Mouse (Mus musculus): ENCODE data around the gene Scrg1.
"Not testable (repeated sequence)": the region's sequence is repeated elsewhere in the genome, so short reads cannot be mapped to it uniquely, and the experiment has no call there.

Scrg1 gene

GRCm38 (mm10) chr8:57453361-57453760, 2.4 kb upstream of the Scrg1 start:
- no peak for DNase-seq (ENCODE audit: extremely low spot score, low spot score)

DNA sequence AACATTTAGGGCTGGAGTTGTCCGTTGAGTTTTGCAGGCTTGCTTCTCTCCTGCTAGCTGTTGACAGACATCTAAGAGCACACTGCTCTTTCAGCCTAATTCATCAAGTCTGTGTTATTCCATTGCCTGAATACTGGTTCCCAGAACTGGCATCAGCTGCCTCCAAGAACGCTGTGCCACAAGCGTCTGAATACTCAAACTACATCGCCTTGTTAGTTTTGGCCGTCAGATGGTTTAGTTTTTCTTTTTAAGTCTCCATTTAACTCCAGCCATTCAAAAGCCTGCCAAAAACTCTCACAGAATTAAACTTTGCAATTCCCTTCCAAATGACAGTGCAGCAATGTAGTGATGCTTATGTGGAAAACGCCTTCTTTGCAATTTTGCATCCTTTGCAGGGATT, 1.4 kb downstream of the Scrg1 start:
- no peak for DNase-seq (ENCODE audit: extremely low spot score, low spot score)

DNA sequence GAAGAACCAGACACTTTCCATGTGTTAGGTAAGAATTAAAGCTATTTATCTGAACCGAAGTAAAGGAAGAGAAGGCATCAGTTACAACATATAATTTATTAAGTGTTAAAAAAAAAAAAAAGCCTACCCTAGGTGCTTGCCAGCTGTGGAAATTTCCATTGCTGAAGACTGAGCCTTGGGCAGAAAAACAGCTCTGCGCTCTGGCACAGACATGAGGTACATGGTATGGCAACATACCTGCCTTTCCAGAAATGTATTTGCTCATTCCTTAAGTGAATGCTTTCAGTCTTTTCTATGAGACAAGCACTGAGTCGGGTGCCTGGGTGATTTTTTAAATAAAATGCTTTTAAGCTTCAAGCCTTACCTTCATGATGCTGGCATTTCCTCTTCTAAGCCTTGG, 2.2 kb downstream of the Scrg1 start:
- no peak for DNase-seq (ENCODE audit: extremely low spot score, low spot score)

DNA sequence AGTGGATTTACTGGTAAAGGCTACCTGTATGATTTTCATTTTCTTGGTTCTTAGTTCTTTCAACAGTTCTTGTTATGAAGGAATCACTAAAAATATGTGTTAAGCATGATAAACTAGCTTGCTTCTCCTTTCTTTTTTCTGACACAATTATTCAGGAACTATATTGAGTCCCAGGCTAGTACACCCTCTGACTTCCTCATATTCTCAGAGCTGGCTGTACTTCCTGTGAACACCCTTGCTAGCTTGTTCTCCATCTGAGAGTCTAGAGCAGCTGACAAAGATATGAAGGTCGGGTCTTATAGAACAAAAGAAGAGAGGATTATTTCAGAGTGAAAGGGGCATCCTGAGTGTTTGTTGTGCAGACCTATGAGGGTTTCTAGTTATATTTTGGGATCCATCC, 7.1 kb downstream of the Scrg1 start:
- DNase-seq (ENCODE audit: extremely low spot score, low spot score) = no peak

GRCm38 (mm10) chr8:57463757-57464156, 8.0 kb downstream of the Scrg1 start:
- no peak for DNase-seq (ENCODE audit: extremely low spot score, low spot score)

DNA sequence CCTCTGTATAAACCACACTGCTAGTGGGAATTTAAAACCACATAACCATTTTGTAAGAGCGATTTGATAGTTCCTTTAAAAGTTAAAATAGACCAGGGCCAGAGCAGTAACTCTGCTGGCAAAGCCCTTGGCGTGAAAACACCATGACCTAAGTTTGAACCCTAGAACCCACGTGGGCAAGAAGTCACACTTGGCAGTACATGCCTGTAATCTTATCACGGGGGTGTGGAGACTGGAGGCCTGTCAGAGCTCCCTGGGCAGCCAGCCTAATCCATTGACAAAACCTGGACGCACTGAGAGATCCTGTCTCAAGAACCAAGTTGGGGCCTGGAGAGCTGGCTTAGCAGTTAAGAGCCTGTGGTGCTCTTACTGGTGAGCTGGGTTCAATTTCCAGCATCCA, 12.9 kb downstream of the Scrg1 start:
- no peak for DNase-seq (ENCODE audit: extremely low spot score, low spot score)

- no peak for DNase-seq (ENCODE audit: extremely low spot score, low spot score)
These were observed 15.1 kb downstream of the Scrg1 start for GRCm38 (mm10) chr8:57470863-57471262.

- DNase-seq (ENCODE audit: extremely low spot score, low spot score) = no peak
These were observed 18.0 kb downstream of the Scrg1 start for GRCm38 (mm10) chr8:57473751-57474150.

DNA sequence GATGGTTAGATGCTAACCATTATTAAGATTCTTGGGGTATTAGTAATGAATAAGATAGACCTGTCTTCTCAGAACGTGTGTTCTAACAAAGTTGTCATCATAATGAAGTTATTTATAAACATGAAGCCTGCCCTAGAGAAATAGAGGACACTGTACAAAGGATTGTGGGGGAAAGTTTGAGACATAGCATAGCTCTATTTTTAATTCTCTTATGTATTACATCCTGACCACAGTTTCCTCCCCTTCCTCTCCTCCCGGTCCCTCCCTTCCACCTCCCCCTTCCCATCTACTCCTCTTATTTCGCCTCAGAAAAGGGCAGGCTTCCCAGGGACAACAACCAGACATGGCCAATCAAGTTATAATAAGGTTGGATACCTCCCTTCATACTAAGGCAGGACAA, 22.7 kb downstream of the Scrg1 start:
- no peak for DNase-seq (ENCODE audit: extremely low spot score, low spot score)

DNA sequence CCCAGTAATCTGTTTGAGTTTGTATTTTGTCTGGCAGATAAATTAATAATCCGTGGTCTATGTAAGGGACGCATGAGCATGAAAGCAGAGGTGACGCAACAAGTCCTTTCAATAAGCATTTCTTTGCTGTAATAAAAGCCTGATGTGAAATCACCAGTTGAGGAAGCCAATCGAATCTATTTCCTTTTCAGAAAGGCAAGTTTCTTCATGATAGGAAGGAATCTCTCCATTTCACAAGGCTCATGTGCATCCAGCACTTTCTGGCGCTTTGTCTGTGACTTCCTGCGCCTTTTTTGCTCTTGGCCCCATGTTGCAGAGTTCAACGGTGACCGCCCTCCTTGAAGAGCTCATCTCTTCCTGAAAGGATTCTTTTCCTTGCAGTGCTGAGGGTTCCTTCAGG, 24.0 kb downstream of the Scrg1 start:
- DNase-seq (ENCODE audit: extremely low spot score, low spot score) = no peak

DNA sequence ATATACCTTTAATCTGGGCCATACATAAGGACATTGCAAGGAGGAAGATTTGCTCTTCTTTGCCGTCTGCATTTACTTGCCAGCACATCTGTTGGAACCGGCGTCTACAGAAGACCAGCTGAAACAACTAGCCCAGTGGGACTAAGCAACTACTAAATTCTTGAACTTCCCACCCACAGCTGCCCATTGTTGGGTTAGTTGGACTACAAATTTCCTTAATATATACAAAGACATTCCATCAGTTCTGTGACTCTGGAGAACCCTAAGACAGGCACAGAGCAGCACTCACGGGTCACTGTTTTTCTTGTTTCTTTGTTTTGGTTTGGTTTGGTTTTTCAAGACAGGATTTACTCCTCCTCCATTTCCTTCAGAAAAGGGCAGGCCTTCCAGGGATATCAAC, 24.9 kb downstream of the Scrg1 start:
- DNase-seq (ENCODE audit: extremely low spot score, low spot score) = no peak

DNA sequence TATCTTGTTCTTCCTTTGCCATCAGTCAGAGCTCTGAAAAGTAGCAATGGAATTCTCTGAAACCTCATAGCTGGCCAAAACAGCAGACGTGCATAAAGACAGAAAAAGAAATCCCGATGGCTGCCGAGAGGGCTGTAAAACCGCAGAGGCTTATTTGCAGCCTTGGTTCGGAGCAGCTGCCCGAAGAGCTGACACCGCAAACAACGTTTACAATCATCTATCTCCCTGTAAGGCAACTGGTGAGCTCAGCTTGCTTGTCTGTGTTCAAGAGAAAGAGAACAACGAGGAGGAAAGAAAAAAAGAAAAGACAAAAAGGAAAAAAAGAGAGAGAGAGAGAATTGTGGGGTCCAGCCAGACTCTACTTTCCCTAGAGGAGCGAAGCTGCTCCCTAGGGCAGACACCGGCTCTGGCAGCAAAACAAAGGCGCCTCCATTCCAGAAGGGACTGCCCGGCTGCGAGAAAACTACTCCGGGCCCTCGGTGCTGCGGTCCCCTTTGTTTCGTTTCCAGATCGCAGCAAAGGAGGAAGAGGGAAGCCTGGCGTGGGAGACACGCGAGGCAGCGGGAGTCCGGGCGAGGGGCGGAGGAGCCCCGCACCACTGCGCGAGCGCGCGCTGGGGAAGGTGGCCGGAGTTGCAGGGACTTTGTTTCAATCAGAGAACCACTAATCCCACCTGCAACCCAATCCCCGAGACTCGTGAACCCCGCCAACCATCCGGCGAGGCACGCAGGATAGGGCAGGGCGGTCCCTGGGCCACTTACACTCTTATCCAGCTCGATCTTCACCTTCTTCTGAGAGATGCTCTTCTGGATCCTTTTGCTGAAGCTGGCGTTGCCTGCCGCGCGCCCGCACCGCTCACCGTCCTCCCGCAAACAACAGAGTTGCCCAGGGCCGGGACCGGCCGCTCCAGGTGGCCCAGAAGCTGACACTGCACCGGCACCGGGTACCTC, 31.0 kb downstream of the Scrg1 start:
- DNase-seq (ENCODE audit: extremely low spot score, low spot score) = peak; percentile 84

- DNase-seq (ENCODE audit: extremely low spot score, low spot score) = peak; percentile 99
These were observed 31.9 kb downstream of the Scrg1 start, which contains the start of gene Sap30 for GRCm38 (mm10) chr8:57487441-57488155. Gene Sap30, minus strand, starts transcription at chr8:57487860.

DNA sequence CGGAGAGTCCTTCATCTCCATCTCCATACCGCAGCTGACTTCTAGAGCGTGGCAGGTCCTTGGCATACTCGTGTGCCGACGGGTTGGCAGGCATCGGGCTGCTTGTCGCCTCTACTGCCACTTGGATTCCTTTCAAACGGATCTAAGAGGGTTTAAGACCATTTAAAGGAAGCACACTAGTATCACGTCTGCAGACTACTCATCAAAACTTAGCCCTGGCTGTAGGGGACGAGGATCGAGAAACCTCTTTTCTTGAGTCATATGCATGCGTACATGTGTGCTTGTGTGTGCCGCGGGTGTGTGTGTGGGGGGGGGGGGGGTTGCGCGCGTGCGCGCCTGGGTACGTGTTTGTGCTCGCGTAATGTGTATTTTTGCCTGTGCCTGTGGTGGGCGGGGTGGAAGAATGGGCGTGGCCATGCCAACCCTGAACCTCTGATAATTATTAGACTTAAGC, 32.6 kb downstream of the Scrg1 start:
- DNase-seq (ENCODE audit: extremely low spot score, low spot score) = peak; percentile 72

DNA sequence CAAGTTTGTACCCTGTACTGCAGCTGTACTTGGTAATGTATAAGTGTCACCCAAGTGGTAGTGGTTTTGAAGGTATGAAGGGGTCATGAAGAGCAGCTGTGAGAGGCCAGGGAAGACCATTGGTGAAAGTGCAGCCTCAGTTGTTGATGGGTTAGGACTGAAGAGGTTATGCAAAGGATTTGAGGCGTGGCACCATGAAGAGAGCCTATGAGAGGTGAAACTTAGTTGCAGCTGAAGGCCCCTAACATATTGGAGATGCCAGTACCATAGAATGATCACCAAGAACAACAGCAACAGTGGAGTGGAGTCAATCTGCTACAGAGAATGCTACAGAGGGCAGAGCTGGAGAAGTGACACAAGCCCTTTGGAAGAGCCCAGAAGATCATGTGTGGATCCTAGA, 33.6 kb downstream of the Scrg1 start:
- DNase-seq (ENCODE audit: extremely low spot score, low spot score) = no peak

GRCm38 (mm10) chr8:57489896-57490295, 34.2 kb downstream of the Scrg1 start:
- DNase-seq (ENCODE audit: extremely low spot score, low spot score) = no peak

GRCm38 (mm10) chr8:57491873-57492272, 36.1 kb downstream of the Scrg1 start:
- no peak for DNase-seq (ENCODE audit: extremely low spot score, low spot score)

DNA sequence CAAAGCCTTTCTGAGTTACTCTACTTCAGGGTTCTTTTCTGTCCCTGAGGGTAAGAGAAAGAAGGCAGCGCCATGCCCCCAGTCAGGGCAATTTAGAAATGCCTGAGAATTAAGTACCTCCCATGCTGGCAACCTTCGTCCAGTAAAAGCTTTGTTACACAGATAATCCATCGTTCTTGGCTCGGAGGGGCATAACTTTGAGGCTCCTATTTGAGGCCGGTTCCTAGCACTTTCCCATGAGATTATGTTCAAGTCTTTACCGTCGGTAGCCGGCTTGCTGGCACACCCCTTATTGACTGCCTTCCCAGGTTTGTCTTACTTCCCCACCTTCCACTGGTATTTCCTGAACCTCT, 42.7 kb downstream of the Scrg1 start:
- DNase-seq (ENCODE audit: extremely low spot score, low spot score) = no peak

GRCm38 (mm10) chr8:57498847-57499511, 43.3 kb downstream of the Scrg1 start:
- peak; percentile 17 for DNase-seq (ENCODE audit: extremely low spot score, low spot score)

DNA sequence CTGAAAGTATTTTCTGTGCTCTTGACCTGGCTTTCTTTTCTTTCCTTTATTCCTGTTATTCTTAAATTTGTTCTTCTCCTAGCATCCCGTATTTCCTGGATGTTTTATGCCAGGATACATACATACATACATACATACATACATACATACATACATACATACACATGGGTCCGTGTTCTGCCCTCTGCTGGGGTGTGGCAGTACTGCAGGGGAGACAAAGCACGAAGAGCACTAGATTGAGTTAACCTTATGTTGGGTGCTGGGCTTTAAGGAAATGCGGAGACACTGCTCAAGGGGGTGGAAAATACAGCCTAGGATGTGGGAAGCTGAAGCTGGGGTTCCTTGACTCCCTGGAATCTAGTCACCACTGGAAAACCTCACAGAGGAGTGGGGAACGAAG, 47.9 kb downstream of the Scrg1 start:
- peak; percentile 79 for DNase-seq (ENCODE audit: extremely low spot score, low spot score)

DNA sequence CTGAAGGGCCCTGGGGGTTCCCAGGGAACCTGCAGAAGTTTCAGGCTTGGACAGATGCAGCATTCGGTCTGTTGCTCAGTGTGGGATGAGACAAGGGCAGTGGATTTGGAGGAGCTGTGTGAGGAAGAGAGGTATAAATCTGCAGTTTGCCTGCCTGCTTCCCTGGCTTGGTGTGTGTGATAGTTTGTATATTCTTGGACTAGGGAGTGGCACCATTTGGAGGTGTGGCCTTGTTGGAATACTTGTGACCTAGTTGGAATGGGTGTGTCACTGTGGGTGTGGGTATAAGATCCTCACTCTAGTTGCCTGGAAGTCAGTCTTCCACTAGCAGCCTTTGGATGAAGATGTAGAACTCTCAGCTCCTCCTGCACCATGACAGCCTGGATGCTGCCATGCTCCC, 49.8 kb downstream of the Scrg1 start:
- DNase-seq (ENCODE audit: extremely low spot score, low spot score) = not testable (repeated sequence)

DNA sequence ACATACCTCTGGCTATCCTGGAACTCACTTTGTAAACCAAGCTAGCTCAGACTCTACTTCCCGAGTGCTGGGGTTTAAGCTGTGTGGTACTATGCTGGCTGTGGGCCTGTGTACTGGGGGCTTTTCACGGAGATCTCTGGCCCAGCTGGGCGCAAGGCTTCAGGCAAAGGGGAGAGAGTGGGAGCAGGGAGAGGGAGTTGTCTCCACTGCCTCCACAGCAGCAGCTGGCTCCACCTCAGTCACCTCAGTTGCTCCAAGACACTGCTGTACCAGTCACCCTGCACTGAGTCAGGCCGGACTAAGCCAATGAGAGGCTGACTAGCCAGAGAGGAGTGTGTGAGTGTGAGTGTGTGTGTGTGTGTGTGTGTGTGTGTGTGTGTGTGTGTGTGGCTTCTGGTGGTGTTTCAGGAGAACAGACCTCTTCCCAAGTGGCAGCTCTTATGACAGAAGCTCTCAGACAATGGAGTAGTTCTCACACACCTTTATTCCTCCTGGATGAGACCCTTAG, 51.9 kb downstream of the Scrg1 start:
- peak; percentile 11 for DNase-seq (ENCODE audit: extremely low spot score, low spot score)

All from neural tube, embryonic 10.5 days (tissue).